Mouse (Mus musculus): ENCODE measurements around the gene Car5b. TPM values are rescaled to one million over a fixed set of nuclear protein-coding genes. Genes with fewer than 3 reads are reported as not detected.

Car5b gene
- polyA plus RNA-seq, 1 experiment from 2014 or later = 0.71 TPM

- H3K4me1 ChIP-seq (ENCODE audit: insufficient read depth) = no peaks in the 10 kb centered on the region
- no peaks in the 10 kb centered on the region for H3K36me3 ChIP-seq (ENCODE audit: insufficient read depth)
- no peak for TF ChIP-seq CTCF (IDR thresholded peaks at IDR 0.05; ENCODE audit: low read depth)
- no peak overlapping the region for H3K9ac ChIP-seq
- no peak overlapping the region for H3K4me3 ChIP-seq (ENCODE audit: low read depth, low read length)
- WGBS = 71% methylated on average over 2 of the region's 2 CpGs
- no peak for ATAC-seq (ENCODE audit: insufficient read depth)
- no peak for DNase-seq
- H3K9me3 ChIP-seq (ENCODE audit: low read depth, low read length) = no peaks in the 10 kb centered on the region
- H3K27me3 ChIP-seq (ENCODE audit: insufficient read depth, low read length) = no peaks in the 10 kb centered on the region
- no peak overlapping the region for H3K4me2 ChIP-seq
- H3K27ac ChIP-seq (ENCODE audit: low read depth) = no peak overlapping the region
Observed at GRCm38 (mm10) chrX:164013318-164013717, 14.5 kb downstream of the Car5b start.

DNA sequence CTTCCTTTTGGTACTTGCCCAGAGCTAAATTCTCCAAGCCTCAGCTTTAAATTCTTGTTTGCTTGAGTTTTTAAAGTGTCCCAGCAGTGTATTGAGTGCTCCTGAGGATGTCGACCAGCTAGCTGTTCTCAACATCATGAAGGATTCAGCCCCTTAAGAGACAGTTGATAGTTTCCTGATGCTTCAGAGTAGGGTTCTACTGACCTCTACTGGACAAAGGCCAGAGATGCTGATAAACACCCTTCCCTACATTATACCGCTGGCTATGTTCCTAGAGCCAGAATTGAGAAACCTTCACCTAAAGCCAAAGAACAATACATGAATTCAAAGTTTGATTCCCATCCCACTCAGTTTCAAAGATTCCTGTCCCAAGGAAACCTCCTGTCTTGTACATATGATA, 23.0 kb downstream of the Car5b start:
- no peaks in the 10 kb centered on the region for H3K36me3 ChIP-seq (ENCODE audit: insufficient read depth)
- no peaks in the 10 kb centered on the region for H3K27me3 ChIP-seq (ENCODE audit: insufficient read depth, low read length)
- WGBS = 16% methylated on average over 2 of the region's 2 CpGs
- H3K9ac ChIP-seq = no peak overlapping the region
- no peaks in the 10 kb centered on the region for H3K9me3 ChIP-seq (ENCODE audit: low read depth, low read length)
- no peak overlapping the region for H3K4me3 ChIP-seq (ENCODE audit: low read depth, low read length)
- TF ChIP-seq CTCF (IDR thresholded peaks at IDR 0.05; ENCODE audit: low read depth) = peak; percentile 68
- DNase-seq (peak; percentile 79), ATAC-seq (ENCODE audit: insufficient read depth) (peak; percentile 65; the same call in 1 of the 2 replicates)
- no peaks in the 10 kb centered on the region for H3K4me1 ChIP-seq (ENCODE audit: insufficient read depth)
- no peak overlapping the region for H3K27ac ChIP-seq (ENCODE audit: low read depth)
- H3K4me2 ChIP-seq = no peak overlapping the region

DNA sequence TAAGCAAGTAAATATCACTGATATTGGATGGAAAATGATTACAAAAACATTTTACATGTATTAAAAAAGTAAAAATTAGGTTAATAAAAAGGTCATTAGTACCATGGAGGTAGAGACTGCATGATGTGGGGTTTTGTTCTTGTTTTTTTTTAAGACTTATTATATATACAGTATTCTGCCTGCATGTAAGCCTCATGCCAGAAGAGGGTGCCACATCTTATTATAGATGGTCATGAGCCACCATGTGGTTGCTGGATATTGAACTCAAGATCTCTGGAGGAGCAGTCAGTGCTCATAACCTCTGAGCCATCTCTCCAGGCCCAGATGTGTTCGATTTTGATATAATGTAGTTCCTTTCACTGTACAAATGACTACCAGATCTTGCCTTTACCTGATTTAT, 27.9 kb downstream of the Car5b start:
- Histone ChIP-seq H3K4me1 (ENCODE audit: insufficient read depth) (no peaks in the 10 kb centered on the region), H3K27me3 (ENCODE audit: insufficient read depth, low read length) (no peaks in the 10 kb centered on the region), H3K9ac (no peak overlapping the region), H3K4me2 (no peak overlapping the region), H3K9me3 (ENCODE audit: low read depth, low read length) (no peaks in the 10 kb centered on the region), H3K4me3 (ENCODE audit: low read depth, low read length) (no peak overlapping the region), H3K27ac (ENCODE audit: low read depth) (no peak overlapping the region), H3K36me3 (ENCODE audit: insufficient read depth) (no peaks in the 10 kb centered on the region)
- WGBS = 92% methylated on average over 1 of the region's 1 CpGs
- TF ChIP-seq CTCF (IDR thresholded peaks at IDR 0.05; ENCODE audit: low read depth) = no peak
- DNase-seq (peak; percentile 7), ATAC-seq (ENCODE audit: insufficient read depth) (no peak)

DNA sequence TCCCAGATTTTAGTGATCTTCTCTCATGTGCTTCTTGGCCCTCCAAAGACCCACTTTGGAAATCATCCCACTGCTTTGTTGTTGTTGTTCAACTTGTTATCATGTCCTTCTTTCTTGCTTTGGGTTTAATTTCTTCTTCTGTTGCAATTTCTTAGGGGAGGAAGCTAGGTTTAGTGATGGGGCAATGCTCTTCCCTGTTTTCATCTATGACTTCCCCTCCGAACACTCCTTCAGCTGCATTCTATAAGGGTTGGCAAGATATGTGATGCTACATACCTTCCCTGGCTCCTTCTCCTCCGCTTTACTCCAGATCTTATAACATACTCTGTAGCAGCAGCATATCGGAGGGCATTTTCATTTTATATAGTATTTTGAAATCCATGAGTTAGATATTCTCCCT, 31.0 kb downstream of the Car5b start:
- Histone ChIP-seq H3K4me2 (no peak overlapping the region), H3K9me3 (ENCODE audit: low read depth, low read length) (no peaks in the 10 kb centered on the region), H3K9ac (no peak overlapping the region), H3K4me3 (ENCODE audit: low read depth, low read length) (no peak overlapping the region), H3K27ac (ENCODE audit: low read depth) (no peak overlapping the region), H3K27me3 (ENCODE audit: insufficient read depth, low read length) (no peaks in the 10 kb centered on the region), H3K36me3 (ENCODE audit: insufficient read depth) (no peaks in the 10 kb centered on the region), H3K4me1 (ENCODE audit: insufficient read depth) (no peaks in the 10 kb centered on the region)
- 83% methylated on average over 3 of the region's 3 CpGs for WGBS
- no peak for TF ChIP-seq CTCF (IDR thresholded peaks at IDR 0.05; ENCODE audit: low read depth)
- ATAC-seq (ENCODE audit: insufficient read depth) (no peak), DNase-seq (no peak)

- Histone ChIP-seq H3K4me2 (no peak overlapping the region), H3K4me3 (ENCODE audit: low read depth, low read length) (no peak overlapping the region), H3K27me3 (ENCODE audit: insufficient read depth, low read length) (no peaks in the 10 kb centered on the region), H3K36me3 (ENCODE audit: insufficient read depth) (no peaks in the 10 kb centered on the region), H3K27ac (ENCODE audit: low read depth) (no peak overlapping the region), H3K9me3 (ENCODE audit: low read depth, low read length) (no peaks in the 10 kb centered on the region), H3K9ac (no peak overlapping the region), H3K4me1 (ENCODE audit: insufficient read depth) (no peaks in the 10 kb centered on the region)
- WGBS = 61% methylated on average over 3 of the region's 3 CpGs
- DNase-seq = no peak
- TF ChIP-seq CTCF (IDR thresholded peaks at IDR 0.05; ENCODE audit: low read depth) = no peak
- no peak for ATAC-seq (ENCODE audit: insufficient read depth)
Observed at GRCm38 (mm10) chrX:163987718-163988374, 40.0 kb downstream of the Car5b start.

DNA sequence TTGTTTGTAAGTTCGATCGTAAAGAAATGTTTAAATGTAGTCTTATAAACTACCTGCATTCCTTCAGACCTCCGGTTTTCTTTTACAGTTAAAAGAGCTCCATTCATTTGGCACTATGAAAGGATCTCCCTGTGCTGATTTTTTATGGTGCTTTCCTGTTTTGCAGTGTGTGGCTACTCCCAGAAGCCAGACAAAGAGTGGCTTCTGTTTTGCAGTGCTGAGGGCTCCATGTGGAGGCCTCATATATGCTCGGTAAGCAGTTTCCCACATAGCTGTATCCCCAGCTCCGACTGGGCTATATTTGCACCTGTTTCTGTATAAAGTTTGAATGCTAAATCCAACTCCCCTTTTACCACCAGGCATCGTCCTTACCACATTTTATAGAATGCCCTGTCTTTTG, 45.7 kb downstream of the Car5b start:
- Histone ChIP-seq H3K4me3 (ENCODE audit: low read depth, low read length) (no peak overlapping the region), H3K27ac (ENCODE audit: low read depth) (no peak overlapping the region), H3K4me2 (no peak overlapping the region), H3K36me3 (ENCODE audit: insufficient read depth) (no peaks in the 10 kb centered on the region), H3K9me3 (ENCODE audit: low read depth, low read length) (no peaks in the 10 kb centered on the region), H3K9ac (no peak overlapping the region), H3K4me1 (ENCODE audit: insufficient read depth) (no peaks in the 10 kb centered on the region), H3K27me3 (ENCODE audit: insufficient read depth, low read length) (no peaks in the 10 kb centered on the region)
- no peak for ATAC-seq (ENCODE audit: insufficient read depth)
- no peak for TF ChIP-seq CTCF (IDR thresholded peaks at IDR 0.05; ENCODE audit: low read depth)
- no peak for DNase-seq
- WGBS = 82% methylated on average over 6 of the region's 6 CpGs

DNA sequence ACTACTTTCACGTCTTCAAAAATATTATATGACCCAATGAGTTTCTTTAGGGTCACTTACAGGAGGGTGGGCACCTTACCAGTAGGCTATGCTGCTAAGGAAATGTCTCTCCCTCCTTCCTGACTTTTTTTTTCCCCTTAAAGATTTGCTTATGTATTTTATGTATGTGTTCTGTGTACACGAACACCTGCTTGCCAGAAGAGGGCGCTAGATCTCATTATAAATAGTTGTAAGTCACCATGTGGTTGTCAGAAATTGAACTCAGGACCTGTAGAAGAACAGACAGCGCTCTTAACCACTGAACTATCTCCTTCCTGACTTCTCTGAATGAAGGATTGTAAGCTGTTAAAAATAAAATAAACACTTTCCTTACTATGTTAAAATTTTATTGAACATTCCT, 46.3 kb downstream of the Car5b start:
- no peak for ATAC-seq (ENCODE audit: insufficient read depth)
- Histone ChIP-seq H3K9me3 (ENCODE audit: low read depth, low read length) (no peaks in the 10 kb centered on the region), H3K9ac (no peak overlapping the region), H3K4me2 (no peak overlapping the region), H3K4me1 (ENCODE audit: insufficient read depth) (no peaks in the 10 kb centered on the region), H3K27ac (ENCODE audit: low read depth) (no peak overlapping the region), H3K27me3 (ENCODE audit: insufficient read depth, low read length) (no peaks in the 10 kb centered on the region), H3K36me3 (ENCODE audit: insufficient read depth) (no peaks in the 10 kb centered on the region), H3K4me3 (ENCODE audit: low read depth, low read length) (no peak overlapping the region)
- TF ChIP-seq CTCF (IDR thresholded peaks at IDR 0.05; ENCODE audit: low read depth) = no peak
- no peak for DNase-seq
- 48% methylated on average over 4 of the region's 4 CpGs for WGBS

All from lung, embryonic 14.5 days (tissue).